Mouse (Mus musculus): ENCODE results near the gene Gm42791. TPM values are rescaled to one million over a fixed set of nuclear protein-coding genes. Genes with fewer than 3 reads are reported as not detected.
A peak's percentile ranks its signal among the peaks of the same experiment; 100 is the strongest.

The Gm42791 gene
- polyA plus RNA-seq, 1 experiment from 2014 or later, result 1.9 TPM

- no peak overlapping the region for H3K4me2 ChIP-seq (ENCODE audit: low read depth, severe bottlenecking)
- no peaks in the 10 kb centered on the region for H3K27me3 ChIP-seq (ENCODE audit: control insufficient read depth, insufficient read depth, low read length)
- no peaks in the 10 kb centered on the region for H3K4me1 ChIP-seq (ENCODE audit: control insufficient read depth, insufficient read depth, low read length)
- H3K9me3 ChIP-seq (ENCODE audit: control insufficient read depth, low read length), result no peaks in the 10 kb centered on the region
- 93% methylated on average over 5 of the region's 5 CpGs for WGBS
- ATAC-seq (ENCODE audit: insufficient number of reproducible peaks, low FRiP score, low TSS enrichment, low read depth) (no peak), DNase-seq (ENCODE audit: low spot score) (no peak)
- H3K27ac ChIP-seq (replicated peaks; ENCODE audit: low read depth, low read length), result no peak overlapping the region
- no peak overlapping the region for H3K9ac ChIP-seq (ENCODE audit: low read length)
- H3K36me3 ChIP-seq (ENCODE audit: control insufficient read depth, insufficient read depth, low read length), result no peaks in the 10 kb centered on the region
- H3K4me3 ChIP-seq (ENCODE audit: low read depth, low read length), result no peak overlapping the region
These were observed 43.6 kb downstream of the Gm42791 start for GRCm38 (mm10) chr5:148951360-148951759.

- peak; percentile 75 for ATAC-seq (ENCODE audit: insufficient number of reproducible peaks, low FRiP score, low TSS enrichment, low read depth)
- H3K9ac ChIP-seq (ENCODE audit: low read length), result no peak overlapping the region
These were observed 44.9 kb downstream of the Gm42791 start for GRCm38 (mm10) chr5:148950064-148950463.

GRCm38 (mm10) chr5:148948577-148948976 is 46.4 kb downstream of the Gm42791 start:
- H3K9ac ChIP-seq (ENCODE audit: low read length), result no peak overlapping the region
- no peak overlapping the region for H3K4me3 ChIP-seq (ENCODE audit: low read depth, low read length)
- H3K9me3 ChIP-seq (ENCODE audit: control insufficient read depth, low read length), result no peaks in the 10 kb centered on the region
- H3K27me3 ChIP-seq (ENCODE audit: control insufficient read depth, insufficient read depth, low read length), result no peaks in the 10 kb centered on the region
- ATAC-seq (ENCODE audit: insufficient number of reproducible peaks, low FRiP score, low TSS enrichment, low read depth), result no peak
- WGBS, result 59% methylated on average over 9 of the region's 9 CpGs
- no peak overlapping the region for H3K27ac ChIP-seq (replicated peaks; ENCODE audit: low read depth, low read length)
- no peak for DNase-seq (ENCODE audit: low spot score)
- no peaks in the 10 kb centered on the region for H3K36me3 ChIP-seq (ENCODE audit: control insufficient read depth, insufficient read depth, low read length)
- H3K4me1 ChIP-seq (ENCODE audit: control insufficient read depth, insufficient read depth, low read length), result peaks cover 4% of the 10 kb centered on the region; the same call in 1 of the 2 replicates
- H3K4me2 ChIP-seq (ENCODE audit: low read depth, severe bottlenecking), result no peak overlapping the region

More at GRCm38 (mm10) chr5:148950064-148950463, 44.9 kb downstream of the Gm42791 start:
- no peak overlapping the region for H3K4me2 ChIP-seq (ENCODE audit: low read depth, severe bottlenecking)
- peak overlapping the region; percentile 49 for H3K27ac ChIP-seq (replicated peaks; ENCODE audit: low read depth, low read length)
- H3K4me1 ChIP-seq (ENCODE audit: control insufficient read depth, insufficient read depth, low read length), result no peaks in the 10 kb centered on the region
- WGBS, result 20% methylated on average over 15 of the region's 15 CpGs
- no peaks in the 10 kb centered on the region for H3K9me3 ChIP-seq (ENCODE audit: control insufficient read depth, low read length)
- H3K36me3 ChIP-seq (ENCODE audit: control insufficient read depth, insufficient read depth, low read length), result no peaks in the 10 kb centered on the region
- DNase-seq (ENCODE audit: low spot score), result peak; percentile 65
- H3K27me3 ChIP-seq (ENCODE audit: control insufficient read depth, insufficient read depth, low read length), result no peaks in the 10 kb centered on the region
- no peak overlapping the region for H3K4me3 ChIP-seq (ENCODE audit: low read depth, low read length)

GRCm38 (mm10) chr5:148947412-148947811 is 47.5 kb downstream of the Gm42791 start:
- ATAC-seq (ENCODE audit: insufficient number of reproducible peaks, low FRiP score, low TSS enrichment, low read depth) (no peak), DNase-seq (ENCODE audit: low spot score) (no peak)
- no peaks in the 10 kb centered on the region for H3K36me3 ChIP-seq (ENCODE audit: control insufficient read depth, insufficient read depth, low read length)
- no peaks in the 10 kb centered on the region for H3K9me3 ChIP-seq (ENCODE audit: control insufficient read depth, low read length)
- WGBS, result 71% methylated on average over 4 of the region's 4 CpGs
- no peak overlapping the region for H3K4me2 ChIP-seq (ENCODE audit: low read depth, severe bottlenecking)
- no peak overlapping the region for H3K4me3 ChIP-seq (ENCODE audit: low read depth, low read length)
- no peaks in the 10 kb centered on the region for H3K27me3 ChIP-seq (ENCODE audit: control insufficient read depth, insufficient read depth, low read length)
- peaks cover 4% of the 10 kb centered on the region; the same call in 1 of the 2 replicates for H3K4me1 ChIP-seq (ENCODE audit: control insufficient read depth, insufficient read depth, low read length)
- no peak overlapping the region for H3K9ac ChIP-seq (ENCODE audit: low read length)
- H3K27ac ChIP-seq (replicated peaks; ENCODE audit: low read depth, low read length), result no peak overlapping the region

- H3K27ac ChIP-seq (replicated peaks; ENCODE audit: low read depth, low read length), result no peak overlapping the region
- H3K4me2 ChIP-seq (ENCODE audit: low read depth, severe bottlenecking), result no peak overlapping the region
- DNase-seq (ENCODE audit: low spot score) (peak; percentile 57), ATAC-seq (ENCODE audit: insufficient number of reproducible peaks, low FRiP score, low TSS enrichment, low read depth) (no peak)
- no peaks in the 10 kb centered on the region for H3K36me3 ChIP-seq (ENCODE audit: control insufficient read depth, insufficient read depth, low read length)
- no peaks in the 10 kb centered on the region for H3K9me3 ChIP-seq (ENCODE audit: control insufficient read depth, low read length)
- no peak overlapping the region for H3K9ac ChIP-seq (ENCODE audit: low read length)
- no peaks in the 10 kb centered on the region for H3K27me3 ChIP-seq (ENCODE audit: control insufficient read depth, insufficient read depth, low read length)
- WGBS, result 82% methylated on average over 5 of the region's 5 CpGs
- H3K4me1 ChIP-seq (ENCODE audit: control insufficient read depth, insufficient read depth, low read length), result peaks cover 4% of the 10 kb centered on the region; the same call in 1 of the 2 replicates
- H3K4me3 ChIP-seq (ENCODE audit: low read depth, low read length), result no peak overlapping the region
These were observed 48.2 kb downstream of the Gm42791 start for GRCm38 (mm10) chr5:148946787-148947186.

GRCm38 (mm10) chr5:148945735-148946134 is 49.2 kb downstream of the Gm42791 start:
- peaks cover 4% of the 10 kb centered on the region; the same call in 1 of the 2 replicates for H3K4me1 ChIP-seq (ENCODE audit: control insufficient read depth, insufficient read depth, low read length)
- H3K27me3 ChIP-seq (ENCODE audit: control insufficient read depth, insufficient read depth, low read length), result no peaks in the 10 kb centered on the region
- H3K9ac ChIP-seq (ENCODE audit: low read length), result no peak overlapping the region
- no peaks in the 10 kb centered on the region for H3K36me3 ChIP-seq (ENCODE audit: control insufficient read depth, insufficient read depth, low read length)
- no peak for ATAC-seq (ENCODE audit: insufficient number of reproducible peaks, low FRiP score, low TSS enrichment, low read depth)
- no peak overlapping the region for H3K27ac ChIP-seq (replicated peaks; ENCODE audit: low read depth, low read length)
- DNase-seq (ENCODE audit: low spot score), result no peak
- H3K9me3 ChIP-seq (ENCODE audit: control insufficient read depth, low read length), result no peaks in the 10 kb centered on the region
- H3K4me3 ChIP-seq (ENCODE audit: low read depth, low read length), result no peak overlapping the region
- 90% methylated on average over 2 of the region's 2 CpGs for WGBS
- H3K4me2 ChIP-seq (ENCODE audit: low read depth, severe bottlenecking), result no peak overlapping the region

GRCm38 (mm10) chr5:148944024-148944423 is 50.9 kb downstream of the Gm42791 start:
- WGBS, result 23% methylated on average over 8 of the region's 8 CpGs
- Histone ChIP-seq H3K36me3 (ENCODE audit: control insufficient read depth, insufficient read depth, low read length) (no peaks in the 10 kb centered on the region), H3K4me1 (ENCODE audit: control insufficient read depth, insufficient read depth, low read length) (peaks cover 10% of the 10 kb centered on the region; the same call in 1 of the 2 replicates), H3K9me3 (ENCODE audit: control insufficient read depth, low read length) (no peaks in the 10 kb centered on the region), H3K4me3 (ENCODE audit: low read depth, low read length) (no peak overlapping the region), H3K9ac (ENCODE audit: low read length) (peak overlapping the region; percentile 44; the same call in 1 of the 2 replicates), H3K27ac (replicated peaks; ENCODE audit: low read depth, low read length) (no peak overlapping the region; the same call in 1 of the 2 replicates), H3K27me3 (ENCODE audit: control insufficient read depth, insufficient read depth, low read length) (no peaks in the 10 kb centered on the region), H3K4me2 (ENCODE audit: low read depth, severe bottlenecking) (no peak overlapping the region)
- ATAC-seq (ENCODE audit: insufficient number of reproducible peaks, low FRiP score, low TSS enrichment, low read depth) (no peak), DNase-seq (ENCODE audit: low spot score) (no peak)

- Histone ChIP-seq H3K4me1 (ENCODE audit: control insufficient read depth, insufficient read depth, low read length) (peaks cover 10% of the 10 kb centered on the region; the same call in 1 of the 2 replicates), H3K36me3 (ENCODE audit: control insufficient read depth, insufficient read depth, low read length) (no peaks in the 10 kb centered on the region), H3K4me3 (ENCODE audit: low read depth, low read length) (no peak overlapping the region), H3K27me3 (ENCODE audit: control insufficient read depth, insufficient read depth, low read length) (no peaks in the 10 kb centered on the region), H3K9me3 (ENCODE audit: control insufficient read depth, low read length) (no peaks in the 10 kb centered on the region), H3K9ac (ENCODE audit: low read length) (no peak overlapping the region), H3K4me2 (ENCODE audit: low read depth, severe bottlenecking) (no peak overlapping the region), H3K27ac (replicated peaks; ENCODE audit: low read depth, low read length) (no peak overlapping the region; the same call in 1 of the 2 replicates)
- ATAC-seq (ENCODE audit: insufficient number of reproducible peaks, low FRiP score, low TSS enrichment, low read depth) (no peak), DNase-seq (ENCODE audit: low spot score) (no peak)
- WGBS, result 92% methylated on average over 10 of the region's 10 CpGs
These were observed 51.5 kb downstream of the Gm42791 start for GRCm38 (mm10) chr5:148943444-148943843.

- H3K4me3 ChIP-seq (ENCODE audit: low read depth, low read length), result no peak overlapping the region
- no peaks in the 10 kb centered on the region for H3K9me3 ChIP-seq (ENCODE audit: control insufficient read depth, low read length)
- H3K4me1 ChIP-seq (ENCODE audit: control insufficient read depth, insufficient read depth, low read length), result peaks cover 10% of the 10 kb centered on the region; the same call in 1 of the 2 replicates
- DNase-seq (ENCODE audit: low spot score) (no peak), ATAC-seq (ENCODE audit: insufficient number of reproducible peaks, low FRiP score, low TSS enrichment, low read depth) (no peak)
- H3K27ac ChIP-seq (replicated peaks; ENCODE audit: low read depth, low read length), result no peak overlapping the region
- H3K36me3 ChIP-seq (ENCODE audit: control insufficient read depth, insufficient read depth, low read length), result no peaks in the 10 kb centered on the region
- no peak overlapping the region for H3K9ac ChIP-seq (ENCODE audit: low read length)
- 79% methylated on average over 11 of the region's 11 CpGs for WGBS
- H3K4me2 ChIP-seq (ENCODE audit: low read depth, severe bottlenecking), result no peak overlapping the region
- H3K27me3 ChIP-seq (ENCODE audit: control insufficient read depth, insufficient read depth, low read length), result no peaks in the 10 kb centered on the region
These were observed 52.0 kb downstream of the Gm42791 start for GRCm38 (mm10) chr5:148942957-148943356.
